Mouse (Mus musculus): ENCODE data around the gene Gm3854. TPM values are rescaled to one million over a fixed set of nuclear protein-coding genes. Genes with fewer than 3 reads are reported as not detected.

Gm3854 gene
- polyA plus RNA-seq, 1 experiment from 2014 or later: 2.9 TPM

GRCm38 (mm10) chr7:6397996-6398975, 54.7 kb downstream of the Gm3854 start, which contains the start of gene Smim17:
TSS of gene Smim17 (plus strand) at chr7:6398715.
- Histone ChIP-seq H3K27ac (replicated peaks) (peak within 1 kb of the TSS; percentile 71; the same call in 1 of the 2 replicates), H3K36me3 (peaks cover 23% of the 10 kb centered on the region), H3K4me3 (peak within 1 kb of the TSS; percentile 58), H3K4me1 (peaks cover 12% of the 10 kb centered on the region), H3K9me3 (replicated peaks) (no peaks in the 10 kb centered on the region; the same call in 1 of the 2 replicates), H3K27me3 (ENCODE audit: low read depth, poor library complexity, severe bottlenecking) (no peaks in the 10 kb centered on the region)
- WGBS: 30% methylated on average over 25 of the region's 25 CpGs
- DNase-seq (ENCODE audit: low spot score): peak; percentile 59

Other genes with a start within 250 kb of the Gm3854 start
- 25.0 and 27.3 TPM in 2 replicates for gene Zfp787, start 187.8 kb upstream of the Gm3854 start, polyA plus RNA-seq (2016; fragmentation: Nextera tagmentation; extraction: Ambion mirVana)
- 81.8 and 86.1 TPM in 2 replicates for gene Zfp444, start 171.5 kb upstream of the Gm3854 start, polyA plus RNA-seq (2016; fragmentation: Nextera tagmentation; extraction: Ambion mirVana)
- not detected in 2 replicates for gene Galp, start 146.7 kb upstream of the Gm3854 start, polyA plus RNA-seq (2016; fragmentation: Nextera tagmentation; extraction: Ambion mirVana)
- gene Zscan5b, start 121.5 kb upstream of the Gm3854 start, polyA plus RNA-seq (2016; fragmentation: Nextera tagmentation; extraction: Ambion mirVana): not detected in 2 replicates
- not detected in 2 replicates for gene Epp13, start 91.0 kb upstream of the Gm3854 start, polyA plus RNA-seq (2016; fragmentation: Nextera tagmentation; extraction: Ambion mirVana)
- gene Zfp667, start 57.2 kb upstream of the Gm3854 start, polyA plus RNA-seq (2016; fragmentation: Nextera tagmentation; extraction: Ambion mirVana): 6.3 and 7.7 TPM in 2 replicates
- 5.2 and 8.0 TPM in 2 replicates for gene Zfp583, start 12.5 kb upstream of the Gm3854 start, polyA plus RNA-seq (2016; fragmentation: Nextera tagmentation; extraction: Ambion mirVana)
- 1.8 and 2.7 TPM in 2 replicates for gene Zfp78, start 19.5 kb downstream of the Gm3854 start, polyA plus RNA-seq (2016; fragmentation: Nextera tagmentation; extraction: Ambion mirVana)
- 10.2 and 12.7 TPM in 2 replicates for gene Zfp28, start 39.5 kb downstream of the Gm3854 start, polyA plus RNA-seq (2016; fragmentation: Nextera tagmentation; extraction: Ambion mirVana)
- 0.48 and 0.91 TPM in 2 replicates for gene Smim17, start 55.0 kb downstream of the Gm3854 start, polyA plus RNA-seq (2016; fragmentation: Nextera tagmentation; extraction: Ambion mirVana)
- not detected in 2 replicates for gene Gm20715, start 66.5 kb downstream of the Gm3854 start, polyA plus RNA-seq (2016; fragmentation: Nextera tagmentation; extraction: Ambion mirVana)
- gene Olfr1344, start 94.9 kb downstream of the Gm3854 start, polyA plus RNA-seq (2016; fragmentation: Nextera tagmentation; extraction: Ambion mirVana): 0.19 TPM in 1 of 2 replicates, not detected in the other
- gene Olfr1336, start 112.4 kb downstream of the Gm3854 start, polyA plus RNA-seq (2016; fragmentation: Nextera tagmentation; extraction: Ambion mirVana): not detected in 2 replicates
- not detected in 2 replicates for gene Olfr1346, start 123.3 kb downstream of the Gm3854 start, polyA plus RNA-seq (2016; fragmentation: Nextera tagmentation; extraction: Ambion mirVana)
- gene Olfr5, start 143.2 kb downstream of the Gm3854 start, polyA plus RNA-seq (2016; fragmentation: Nextera tagmentation; extraction: Ambion mirVana): not detected in 2 replicates
- not detected in 2 replicates for gene Olfr1347, start 156.0 kb downstream of the Gm3854 start, polyA plus RNA-seq (2016; fragmentation: Nextera tagmentation; extraction: Ambion mirVana)
- gene Olfr1348, start 165.0 kb downstream of the Gm3854 start, polyA plus RNA-seq (2016; fragmentation: Nextera tagmentation; extraction: Ambion mirVana): not detected in 2 replicates
- gene Olfr1349, start 179.2 kb downstream of the Gm3854 start, polyA plus RNA-seq (2016; fragmentation: Nextera tagmentation; extraction: Ambion mirVana): not detected in 2 replicates
- not detected in 2 replicates for gene Olfr1350, start 221.1 kb downstream of the Gm3854 start, polyA plus RNA-seq (2016; fragmentation: Nextera tagmentation; extraction: Ambion mirVana)